Mouse (Mus musculus) bone marrow, adult 2 months (tissue): ENCODE results near the gene Fcho2.

ENCODE experiments used
- CTCF ChIP-seq: fragments of 200-500 bp; IDR thresholded peaks from 2 replicates; pipeline ENCODE4 v1.5.1; 2011; ENCODE audit warnings: low read length, control low read depth; ENCODE audit not compliant: control insufficient read depth, insufficient read depth
- POLR2A ChIP-seq: fragments of 200-500 bp; IDR thresholded peaks from 2 replicates; pipeline ENCODE4 v1.6.1; 2011; ENCODE audit warnings: low read depth, mild to moderate bottlenecking, control low read depth, low read length, borderline replicate concordance; ENCODE audit not compliant: control insufficient read depth

- TF ChIP-seq CTCF = no peak
- TF ChIP-seq POLR2A = no peak
These were observed 43.8 kb downstream of the Fcho2 start for GRCm38 (mm10) chr13:98771484-98771883.
